Mouse (Mus musculus) intestine, embryonic 16.5 days (tissue): ENCODE data around the gene Rcsd1. TPM values are rescaled to one million over a fixed set of nuclear protein-coding genes. Genes with fewer than 3 reads are reported as not detected.
A peak's percentile ranks its signal among the peaks of the same experiment; 100 is the strongest.

Experiments
- ATAC-seq: fragments of 200-750 bp; cut with Nextera tagmentation; 2 replicates; pipeline ENCODE4 v1.8.0; 2017; ENCODE audit warnings: moderate TSS enrichment, moderate library complexity
- H3K27ac ChIP-seq: fragments of 300-500 bp; sonication (generic); 2 replicates; pipeline ENCODE4 v1.5.1; 2014; ENCODE audit warnings: mild to moderate bottlenecking, low read length
- H3K27me3 ChIP-seq: fragments of 300-500 bp; sonication (generic); replicated peaks from 2 replicates; pipeline ENCODE4 v1.6.1; 2014; ENCODE audit warnings: low read length, control low read depth, mixed read lengths; ENCODE audit not compliant: control insufficient read depth, insufficient read depth
- H3K36me3 ChIP-seq: fragments of 300-500 bp; sonication (generic); 2 replicates; pipeline ENCODE4 v1.6.1; 2014; ENCODE audit warnings: low read length, control low read depth; ENCODE audit not compliant: control insufficient read depth, insufficient read depth
- H3K4me1 ChIP-seq: fragments of 300-500 bp; sonication (generic); 2 replicates; pipeline ENCODE4 v1.6.1; 2014; ENCODE audit warnings: low read length, control low read depth, mixed read lengths; ENCODE audit not compliant: control insufficient read depth, insufficient read depth
- H3K4me2 ChIP-seq: fragments of 300-500 bp; sonication (generic); 2 replicates; pipeline ENCODE4 v1.6.1; 2014; ENCODE audit warnings: low read depth, low read length, control low read depth
- H3K4me3 ChIP-seq: fragments of 300-500 bp; sonication (generic); 2 replicates; pipeline ENCODE4 v1.5.1; 2014; ENCODE audit warnings: mild to moderate bottlenecking, low read length
- H3K9ac ChIP-seq: fragments of 300-500 bp; sonication (generic); 2 replicates; pipeline ENCODE4 v1.6.1; 2014; ENCODE audit warnings: low read depth, low read length
- H3K9me3 ChIP-seq: fragments of 300-500 bp; sonication (generic); 2 replicates; pipeline ENCODE4 v1.6.1; 2016; ENCODE audit warnings: low read length, control low read depth; ENCODE audit not compliant: control insufficient read depth
- WGBS: fragments of 180-500 bp; shearing (Covaris S2); extraction: QIAGEN DNeasy Blood & Tissue Kit; methylation state at CpG from one replicate; pipeline ENCODE4 v1.1.7; 2014; 5-methylcytosine and 5-hydroxymethylcytosine counted together
- polyA plus RNA-seq: library from polyadenylated mRNA; unstranded; fragments of >200 nt; fragmentation: Nextera tagmentation; extraction: Ambion mirVana; gene quantifications from 2 replicates; pipeline ENCODE4 v1.2.1, GENCODE M21; 2015

Gene Rcsd1
- polyA plus RNA-seq, 1 experiment from 2014 or later: 32.4 TPM

- Histone ChIP-seq H3K4me2 (no peak overlapping the region), H3K36me3 (no peaks in the 10 kb centered on the region), H3K27ac (no peak overlapping the region), H3K4me1 (peaks cover 16% of the 10 kb centered on the region), H3K4me3 (no peak overlapping the region), H3K9ac (no peak overlapping the region), H3K9me3 (no peaks in the 10 kb centered on the region), H3K27me3 (no peaks in the 10 kb centered on the region)
- 88% methylated on average over 9 of the region's 9 CpGs for WGBS
- no peak for ATAC-seq
Observed at GRCm38 (mm10) chr1:165722531-165723123, 13.1 kb upstream of the Rcsd1 start.

DNA sequence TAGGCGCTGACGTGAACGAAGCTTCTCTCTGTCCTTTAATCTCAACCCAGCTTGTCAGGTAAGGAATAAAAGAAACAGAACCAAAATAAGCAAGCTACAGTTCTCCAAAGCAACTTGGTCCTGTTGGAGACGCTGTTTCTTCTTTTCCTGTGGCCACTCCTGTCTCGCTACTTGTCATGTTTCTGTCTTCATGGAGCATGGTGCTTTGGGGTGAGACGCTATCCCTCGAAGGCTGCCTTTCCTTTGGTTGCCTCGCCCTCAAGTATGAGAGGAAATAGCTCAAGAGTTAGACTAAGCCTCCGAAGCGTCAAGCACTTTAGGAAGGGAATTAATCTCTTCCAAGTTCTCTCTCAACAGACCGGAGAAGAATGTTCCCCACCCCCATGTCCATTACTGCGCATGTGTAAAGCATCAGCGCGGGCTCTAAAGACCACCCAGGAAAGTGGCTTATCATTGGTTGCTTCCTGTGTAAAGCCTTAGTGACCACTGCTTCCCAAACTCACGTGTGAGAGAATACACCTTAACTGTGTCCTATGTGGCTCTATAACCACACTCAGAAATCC, 9.1 kb upstream of the Rcsd1 start:
- peak overlapping the region; percentile 89 for H3K27ac ChIP-seq
- H3K4me1 ChIP-seq: peaks cover 14% of the 10 kb centered on the region
- no peaks in the 10 kb centered on the region for H3K27me3 ChIP-seq
- H3K4me3 ChIP-seq: peak overlapping the region; percentile 20; the same call in 1 of the 2 replicates
- ATAC-seq: peak; percentile 57; the same call in 1 of the 2 replicates
- no peaks in the 10 kb centered on the region for H3K36me3 ChIP-seq
- peak overlapping the region; percentile 33 for H3K4me2 ChIP-seq
- H3K9me3 ChIP-seq: no peaks in the 10 kb centered on the region
- 46% methylated on average over 15 of the region's 15 CpGs for WGBS
- peak overlapping the region; percentile 17; the same call in 1 of the 2 replicates for H3K9ac ChIP-seq

- peak overlapping the region; percentile 89 for H3K27ac ChIP-seq
- peaks cover 16% of the 10 kb centered on the region for H3K4me1 ChIP-seq
- H3K36me3 ChIP-seq: no peaks in the 10 kb centered on the region
- H3K27me3 ChIP-seq: no peaks in the 10 kb centered on the region
- H3K9me3 ChIP-seq: no peaks in the 10 kb centered on the region
- peak overlapping the region; percentile 33 for H3K4me2 ChIP-seq
- peak overlapping the region; percentile 17; the same call in 1 of the 2 replicates for H3K9ac ChIP-seq
- H3K4me3 ChIP-seq: peak overlapping the region; percentile 20; the same call in 1 of the 2 replicates
- 34% methylated on average over 11 of the region's 11 CpGs for WGBS
- peak; percentile 81 for ATAC-seq
Observed at GRCm38 (mm10) chr1:165717711-165718542, 8.4 kb upstream of the Rcsd1 start.

- no peaks in the 10 kb centered on the region for H3K36me3 ChIP-seq
- no peak overlapping the region for H3K27ac ChIP-seq
- H3K27me3 ChIP-seq: no peaks in the 10 kb centered on the region
- no peak overlapping the region for H3K4me2 ChIP-seq
- 87% methylated on average over 4 of the region's 4 CpGs for WGBS
- ATAC-seq: no peak
- peaks cover 17% of the 10 kb centered on the region for H3K4me1 ChIP-seq
- no peak overlapping the region for H3K9ac ChIP-seq
- H3K4me3 ChIP-seq: no peak overlapping the region
- H3K9me3 ChIP-seq: no peaks in the 10 kb centered on the region
Observed at GRCm38 (mm10) chr1:165716426-165716825, 6.9 kb upstream of the Rcsd1 start.

- H3K4me3 ChIP-seq: no peak overlapping the region
- H3K9ac ChIP-seq: no peak overlapping the region
- no peak for ATAC-seq
- no peak overlapping the region for H3K4me2 ChIP-seq
- H3K4me1 ChIP-seq: peaks cover 25% of the 10 kb centered on the region
- H3K9me3 ChIP-seq: no peaks in the 10 kb centered on the region
- WGBS: 52% methylated on average over 5 of the region's 5 CpGs
- H3K27ac ChIP-seq: peak overlapping the region; percentile 27; the same call in 1 of the 2 replicates
- no peaks in the 10 kb centered on the region for H3K27me3 ChIP-seq
- H3K36me3 ChIP-seq: no peaks in the 10 kb centered on the region
Observed at GRCm38 (mm10) chr1:165713798-165714197, 4.2 kb upstream of the Rcsd1 start.

DNA sequence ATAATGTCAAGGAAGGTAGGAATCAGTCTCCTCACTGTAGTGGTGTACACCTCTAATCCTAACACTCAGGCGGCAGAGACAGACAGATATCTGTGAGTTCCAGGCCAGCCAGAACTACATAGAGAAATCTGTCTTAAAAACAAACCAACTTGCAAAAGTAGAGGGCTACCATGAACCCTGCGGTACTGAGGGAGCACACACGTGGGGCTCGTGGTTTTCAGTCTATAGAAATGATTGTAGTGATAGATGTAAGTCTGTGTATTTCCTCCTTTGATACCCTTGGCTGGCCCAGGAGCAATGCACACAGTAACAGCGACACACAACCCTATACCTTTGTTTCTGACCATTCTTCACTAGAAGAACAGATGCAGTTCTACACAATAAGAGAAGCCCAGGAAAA, 2.4 kb upstream of the Rcsd1 start:
- no peak for ATAC-seq
- Histone ChIP-seq H3K4me3 (no peak overlapping the region), H3K27me3 (no peaks in the 10 kb centered on the region), H3K27ac (no peak overlapping the region), H3K9ac (no peak overlapping the region), H3K4me1 (peaks cover 19% of the 10 kb centered on the region), H3K36me3 (no peaks in the 10 kb centered on the region), H3K4me2 (no peak overlapping the region), H3K9me3 (no peaks in the 10 kb centered on the region)
- 84% methylated on average over 5 of the region's 5 CpGs for WGBS

DNA sequence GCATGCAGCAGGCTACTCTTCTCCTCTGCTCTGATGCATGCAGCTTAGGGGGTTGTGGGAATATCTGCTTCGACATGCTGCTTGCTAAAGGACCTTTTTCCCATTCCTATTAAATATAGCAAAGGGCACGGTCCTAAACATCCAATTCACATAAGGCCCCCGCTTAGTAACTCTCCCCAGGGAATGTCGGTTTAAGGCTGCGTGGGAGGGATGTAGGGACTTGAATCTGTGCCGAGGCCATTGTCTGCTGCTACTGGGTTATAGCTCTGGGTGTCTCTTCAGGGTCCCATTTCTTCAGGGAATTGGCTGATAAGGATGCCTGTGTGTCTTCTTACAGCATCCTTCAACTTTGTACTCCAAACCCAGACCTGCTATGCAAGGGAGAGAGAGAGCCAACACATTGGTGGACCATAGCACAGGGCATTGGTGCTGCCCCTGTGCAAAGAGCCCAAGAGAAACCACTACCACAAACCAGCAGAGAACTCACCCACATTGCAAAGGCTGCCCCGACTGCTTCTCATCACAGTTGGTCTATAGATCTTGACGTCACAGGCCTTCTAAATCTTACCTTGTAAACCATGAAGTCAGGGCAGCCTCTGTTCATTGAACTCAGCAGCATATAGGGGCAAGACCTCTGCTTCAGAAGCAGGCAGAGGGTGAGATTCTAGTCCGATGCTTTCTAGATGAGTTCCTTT, 724 bp downstream of the Rcsd1 start:
- no peaks in the 10 kb centered on the region for H3K9me3 ChIP-seq
- no peaks in the 10 kb centered on the region for H3K27me3 ChIP-seq
- 47% methylated on average over 9 of the region's 9 CpGs for WGBS
- no peak for ATAC-seq
- H3K9ac ChIP-seq: peak overlapping the region; percentile 84
- H3K4me1 ChIP-seq: peaks cover 27% of the 10 kb centered on the region
- no peaks in the 10 kb centered on the region for H3K36me3 ChIP-seq
- peak overlapping the region; percentile 87 for H3K4me2 ChIP-seq
- H3K27ac ChIP-seq: peak overlapping the region; percentile 74
- peak overlapping the region; percentile 75 for H3K4me3 ChIP-seq

DNA sequence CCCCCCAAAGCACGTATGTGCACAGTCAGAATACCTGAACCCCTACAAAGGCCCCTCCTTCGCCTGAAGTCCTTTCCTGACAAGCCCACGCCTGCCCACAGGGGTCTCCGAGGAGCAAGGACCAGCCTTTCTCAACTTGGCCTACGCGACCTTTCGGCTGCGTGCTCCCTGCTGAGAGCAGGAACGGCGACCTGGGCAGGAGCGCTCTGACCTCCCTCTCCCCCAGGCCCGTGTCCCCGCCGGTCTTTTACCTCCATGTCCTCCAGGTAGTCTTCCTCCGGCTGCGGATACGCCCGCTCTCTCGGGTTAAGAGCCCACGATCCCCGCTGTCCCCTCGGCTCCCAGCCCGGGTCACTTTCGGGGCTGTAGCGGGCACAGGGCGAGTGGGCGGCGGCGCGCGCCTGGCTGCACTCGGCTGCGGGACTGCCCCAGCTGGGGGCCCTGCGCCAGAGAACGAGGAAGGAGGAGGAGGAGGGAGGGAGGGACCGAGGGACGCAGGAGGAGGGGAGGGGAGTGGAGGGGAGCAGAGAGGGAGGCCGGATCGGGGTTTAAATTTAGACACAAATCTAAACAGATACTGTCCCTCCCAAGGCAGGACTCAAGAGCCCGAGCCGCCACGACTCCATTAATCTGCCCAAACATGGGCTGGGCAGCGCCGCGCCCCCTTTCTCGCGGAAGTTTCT, 1.8 kb downstream of the Rcsd1 start:
- peaks cover 26% of the 10 kb centered on the region for H3K4me1 ChIP-seq
- H3K9me3 ChIP-seq: no peaks in the 10 kb centered on the region
- H3K4me3 ChIP-seq: peak overlapping the region; percentile 75
- ATAC-seq: peak; percentile 88
- H3K27me3 ChIP-seq: no peaks in the 10 kb centered on the region
- under 1% methylated on average over 46 of the region's 47 CpGs for WGBS
- peak overlapping the region; percentile 84 for H3K9ac ChIP-seq
- H3K27ac ChIP-seq: peak overlapping the region; percentile 74
- peak overlapping the region; percentile 87 for H3K4me2 ChIP-seq
- H3K36me3 ChIP-seq: no peaks in the 10 kb centered on the region
